Mouse (Mus musculus): ENCODE data around the gene Tmod2.
"Not testable (repeated sequence)": the region's sequence is repeated elsewhere in the genome, so short reads cannot be mapped to it uniquely, and the experiment has no call there.

GRCm38 (mm10) chr9:75656456-75656855 is 45.3 kb upstream of the Tmod2 start:
- TF ChIP-seq HCFC1 (IDR thresholded peaks at IDR 0.05; ENCODE audit: borderline replicate concordance, insufficient read depth, low read length); ZC3H11A (IDR thresholded peaks at IDR 0.05; ENCODE audit: borderline replicate concordance, low read depth, low read length); MAFK (IDR thresholded peaks at IDR 0.05; ENCODE audit: insufficient read depth, low read depth, low read length): not testable (repeated sequence)

All from ES-E14 (cell line).